Mouse (Mus musculus): ENCODE measurements around the gene Rpp25.

The Rpp25 gene

DNA sequence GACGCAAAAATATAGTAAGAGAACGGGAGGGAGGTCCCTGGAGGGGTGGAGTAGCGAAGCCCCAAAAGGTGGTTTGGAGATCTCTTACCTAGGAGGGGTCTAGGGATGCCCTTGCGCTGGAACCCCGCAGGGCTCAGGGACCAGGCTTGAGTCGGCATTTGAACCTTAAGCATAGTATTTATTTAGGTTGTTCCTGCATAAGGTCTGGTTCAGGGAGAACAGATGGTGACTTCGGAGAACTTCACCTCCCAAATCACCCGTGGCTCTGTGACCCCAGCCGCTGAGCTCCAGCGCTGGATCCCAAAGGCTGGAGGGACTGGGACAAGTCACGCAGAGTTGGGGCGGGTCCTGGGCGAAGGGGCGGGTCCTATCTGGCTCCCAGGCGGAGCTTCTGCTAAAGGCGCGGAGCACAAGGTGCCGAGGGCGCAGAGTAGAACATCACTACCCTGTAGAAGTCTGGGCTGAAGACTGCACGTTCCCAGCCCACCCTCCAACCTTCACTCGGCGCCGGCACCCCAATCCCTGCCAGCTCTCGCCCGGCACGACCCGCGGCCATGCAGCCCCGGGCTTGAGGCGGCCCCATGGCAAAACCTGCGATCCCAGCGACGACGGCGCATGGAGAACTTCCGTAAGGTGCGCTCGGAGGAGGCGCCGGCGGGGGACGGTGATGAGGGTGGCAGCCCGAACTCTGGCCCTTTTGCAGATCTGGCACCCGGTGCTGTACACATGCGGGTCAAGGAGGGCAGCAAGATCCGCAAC, at the start of gene Rpp25:
Rpp25 (plus strand) TSS at position 405 of the 759 bp plus-strand sequence.
- no peak for DNase-seq

DNA sequence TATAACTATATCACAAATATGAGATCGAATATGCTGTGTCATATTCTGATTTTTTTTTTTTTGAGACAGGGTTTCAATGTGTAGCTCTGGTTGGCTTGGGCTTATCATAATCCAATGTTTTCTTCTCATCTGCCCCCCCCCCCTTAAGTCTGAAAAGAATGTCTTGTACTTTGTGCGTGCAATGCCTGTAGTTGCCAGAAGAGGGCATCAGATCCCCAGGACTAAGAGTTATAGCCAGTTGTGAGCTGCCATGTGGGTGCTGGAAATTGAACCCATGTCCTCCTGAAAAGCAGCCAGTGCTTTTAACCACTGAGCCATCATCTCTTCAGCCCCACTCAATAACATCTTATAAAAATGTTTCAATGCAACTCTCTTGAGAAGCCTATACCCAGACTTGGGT, 44.1 kb upstream of the Rpp25 start:
- no peak for DNase-seq

DNA sequence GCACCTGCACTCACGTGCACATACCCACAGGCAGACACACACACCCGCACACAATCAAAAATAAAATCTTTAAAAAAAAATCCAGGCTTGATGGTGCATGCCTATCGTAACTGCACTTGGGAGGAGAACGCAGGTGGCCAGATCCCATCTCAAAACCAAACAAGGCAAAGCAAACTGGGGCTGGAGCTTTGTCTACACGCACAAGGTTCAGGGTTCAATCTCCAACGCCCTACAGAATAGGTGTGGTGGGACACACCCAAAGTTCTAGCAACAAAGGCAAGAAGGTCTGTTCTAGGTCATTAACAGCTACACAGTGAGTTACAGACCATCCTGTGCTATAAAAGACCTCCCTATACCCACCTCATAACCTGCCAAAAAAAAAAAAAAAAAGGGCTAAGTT, 41.0 kb upstream of the Rpp25 start:
- DNase-seq, result no peak

DNA sequence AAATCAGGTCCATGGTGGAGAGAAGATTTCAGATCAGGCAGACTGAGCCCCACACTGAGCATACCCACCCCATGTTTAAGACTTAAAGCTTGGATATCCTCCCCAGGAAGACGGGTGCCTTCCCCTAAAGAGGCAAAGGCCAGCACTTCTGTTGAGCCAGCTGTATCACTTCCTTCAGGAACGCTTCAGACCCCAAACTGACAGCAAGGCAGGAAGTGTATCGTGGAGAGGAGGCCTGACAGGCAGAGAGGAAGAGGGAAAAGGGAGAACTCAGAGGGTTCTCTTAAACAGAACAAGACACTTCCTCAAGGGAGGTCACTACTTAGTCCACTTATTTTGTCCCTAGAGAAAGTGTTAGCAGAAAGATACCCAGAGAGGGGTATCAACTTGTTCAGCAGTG, 37.7 kb upstream of the Rpp25 start:
- no peak for DNase-seq

DNA sequence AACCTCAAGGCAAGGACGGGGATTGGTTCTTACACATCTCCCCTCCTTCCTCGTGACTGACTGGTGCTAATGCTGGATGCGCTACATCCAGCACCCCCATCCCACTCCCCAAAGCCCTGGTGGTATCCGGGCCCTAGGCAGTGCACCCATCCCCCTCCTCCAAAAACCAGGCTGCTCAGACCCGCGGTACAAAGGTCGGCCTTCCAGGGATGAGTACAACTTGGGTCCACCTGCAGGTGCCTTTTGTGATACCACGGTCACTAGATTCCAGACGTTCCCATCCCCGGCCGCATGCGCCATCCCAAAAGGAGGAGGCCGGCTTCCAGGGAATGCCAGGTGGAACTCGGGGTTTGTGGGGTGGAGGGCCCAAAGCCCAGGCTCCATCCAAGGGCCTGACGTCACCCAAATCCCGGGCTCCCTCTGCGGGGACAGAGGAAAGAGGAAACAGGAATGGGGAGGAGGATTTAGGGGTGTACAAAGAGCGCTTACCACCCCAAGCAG, 36.5 kb upstream of the Rpp25 start:
- DNase-seq, result peak; percentile 77

DNA sequence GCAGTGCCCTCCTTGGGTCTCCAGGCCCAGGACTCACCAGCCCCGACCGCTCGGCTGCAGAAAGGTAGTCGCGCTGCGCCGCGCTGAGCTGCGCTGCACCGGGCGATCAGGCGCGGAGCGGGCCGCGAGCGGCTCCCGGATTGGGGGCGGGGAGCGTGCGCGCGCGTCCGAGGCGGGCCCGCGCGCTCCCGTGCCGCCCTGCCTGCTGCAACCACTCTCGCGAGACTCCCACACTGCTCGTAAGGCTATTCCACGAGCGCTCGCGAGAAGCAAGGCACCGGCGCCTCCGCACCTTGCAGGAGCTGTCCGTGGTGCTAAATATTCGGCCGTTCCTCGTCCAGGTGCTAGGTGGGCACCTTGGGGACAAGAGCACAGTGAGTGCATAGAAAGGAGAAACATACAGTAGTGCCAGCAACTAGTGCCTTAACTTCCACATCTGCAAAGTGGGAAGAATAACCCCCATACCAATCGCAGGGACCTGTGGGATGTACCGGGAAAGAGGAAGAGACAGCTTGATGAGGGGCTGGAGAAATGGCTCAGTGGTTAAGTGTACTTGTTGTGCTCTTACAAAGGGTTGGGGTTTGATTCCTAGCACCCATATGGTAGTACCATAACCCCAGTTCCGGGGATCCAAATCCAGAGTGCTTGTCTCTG, 35.8 kb upstream of the Rpp25 start, which contains the start of gene Scamp5:
Scamp5 (minus strand) TSS at position 165 of the 654 bp plus-strand sequence.
- peak; percentile 91 for DNase-seq

DNA sequence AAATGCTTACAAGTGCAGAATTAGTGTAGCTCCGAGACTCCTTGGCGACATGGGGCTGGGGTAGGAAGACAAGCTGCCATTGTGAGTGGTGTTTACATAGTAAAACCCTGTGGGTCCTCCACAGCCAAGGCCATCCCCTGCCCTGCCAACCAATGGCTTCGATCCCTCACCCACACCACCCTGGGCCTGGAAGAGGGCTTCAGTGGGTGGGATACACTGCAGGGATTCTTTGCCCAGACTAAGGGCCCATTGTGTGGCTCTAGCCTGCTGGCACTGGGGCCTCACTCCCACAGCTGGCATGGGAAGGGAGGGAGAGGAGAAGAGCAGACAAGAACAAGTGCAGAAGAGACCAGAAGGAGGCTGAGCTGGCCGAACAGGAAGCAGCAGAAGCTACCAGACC, 34.9 kb upstream of the Rpp25 start:
- peak; percentile 51 for DNase-seq

DNA sequence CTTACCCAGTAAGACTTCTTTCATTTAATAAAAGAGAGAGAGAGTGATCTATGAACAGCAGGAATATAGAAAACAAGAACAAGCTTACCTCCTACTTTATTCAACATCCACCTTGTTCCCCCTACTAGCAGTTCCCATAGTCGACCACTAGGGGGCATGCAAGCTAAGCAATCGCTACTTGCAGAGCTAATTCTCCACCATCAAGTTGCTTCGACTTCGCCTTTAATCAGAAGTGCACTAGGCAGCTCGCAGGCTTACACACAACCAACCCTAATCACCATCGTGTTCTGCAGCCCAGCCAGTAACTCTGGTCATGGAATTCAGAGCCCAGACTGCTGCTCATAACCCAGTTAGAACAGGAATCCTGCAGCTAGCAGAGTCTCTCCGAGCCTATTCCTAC, 18.1 kb upstream of the Rpp25 start:
- peak; percentile 84 for DNase-seq

DNA sequence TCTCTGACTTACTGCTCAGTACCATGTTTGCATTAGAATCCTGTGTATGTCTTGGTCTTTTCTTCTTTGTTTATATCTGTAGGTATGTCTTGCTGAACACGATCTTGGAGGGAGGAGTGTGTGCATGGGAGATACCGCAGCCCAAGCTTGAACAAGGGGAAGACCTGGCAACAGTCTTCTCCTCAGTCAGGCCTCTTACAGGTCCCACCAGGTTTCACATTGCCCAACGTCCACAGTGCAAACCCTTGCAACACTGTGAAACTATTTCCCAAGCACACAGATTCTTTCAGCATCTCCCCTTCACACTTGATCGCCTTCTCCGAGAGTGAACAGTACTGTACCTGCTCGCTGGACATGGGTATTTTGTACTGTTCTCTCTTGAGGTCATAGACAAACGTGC, 16.0 kb upstream of the Rpp25 start:
- no peak for DNase-seq

DNA sequence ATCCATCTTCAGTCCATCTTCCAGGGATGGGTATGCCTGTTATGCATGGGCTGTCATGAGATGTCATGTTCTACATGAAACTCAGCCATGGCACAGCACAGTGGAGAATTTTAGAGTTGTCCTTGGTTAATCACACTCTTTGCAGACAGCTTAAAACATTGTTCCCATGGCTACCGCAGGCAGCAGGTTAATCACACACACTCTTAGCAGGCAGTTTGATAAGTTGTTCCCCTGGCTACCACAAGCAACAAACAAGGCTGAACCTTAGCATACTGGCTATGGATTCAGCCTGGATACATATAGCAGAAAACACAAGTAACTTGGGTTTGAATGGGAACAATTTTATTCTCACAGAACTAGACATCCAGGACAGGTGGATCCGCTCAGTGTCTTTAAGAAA, 10.3 kb upstream of the Rpp25 start:
- DNase-seq, result no peak

DNA sequence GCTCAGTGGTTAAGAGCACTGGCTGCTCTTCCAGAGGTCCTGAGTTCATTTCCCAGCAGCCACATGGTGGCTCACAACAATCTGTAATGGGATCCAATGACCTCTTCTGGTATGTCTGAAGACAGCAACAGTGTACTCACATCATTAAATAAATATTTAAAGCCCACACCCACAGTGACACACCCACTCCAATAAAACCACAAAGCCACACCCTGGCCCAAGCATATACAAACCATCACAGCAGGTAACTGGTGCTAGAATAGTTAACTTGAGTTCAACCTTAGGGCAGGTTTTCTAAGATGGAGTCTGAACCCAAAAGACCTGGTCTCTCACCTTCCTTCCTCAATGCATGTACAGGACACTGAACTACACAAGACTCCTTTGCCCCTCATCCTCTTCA, 8.9 kb upstream of the Rpp25 start:
- DNase-seq, result no peak

DNA sequence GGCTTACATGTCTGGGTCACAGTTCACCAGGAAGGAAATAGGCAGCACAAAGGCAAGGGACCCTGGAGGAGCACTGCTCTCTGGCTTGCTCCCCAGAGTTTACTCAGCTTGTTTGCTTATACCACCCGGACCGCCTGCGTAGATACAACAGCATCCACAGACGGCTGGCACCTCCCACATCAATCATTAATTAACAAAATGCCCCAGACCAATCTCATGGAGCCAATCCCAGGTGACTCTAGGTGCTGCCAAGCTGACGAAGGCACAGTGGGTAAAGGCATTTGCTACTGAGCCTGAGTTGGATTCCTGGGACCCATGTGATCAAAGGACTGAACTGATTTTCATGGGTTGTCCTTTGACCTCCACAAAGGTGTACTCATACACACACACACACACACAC, 6.6 kb upstream of the Rpp25 start:
- no peak for DNase-seq

DNA sequence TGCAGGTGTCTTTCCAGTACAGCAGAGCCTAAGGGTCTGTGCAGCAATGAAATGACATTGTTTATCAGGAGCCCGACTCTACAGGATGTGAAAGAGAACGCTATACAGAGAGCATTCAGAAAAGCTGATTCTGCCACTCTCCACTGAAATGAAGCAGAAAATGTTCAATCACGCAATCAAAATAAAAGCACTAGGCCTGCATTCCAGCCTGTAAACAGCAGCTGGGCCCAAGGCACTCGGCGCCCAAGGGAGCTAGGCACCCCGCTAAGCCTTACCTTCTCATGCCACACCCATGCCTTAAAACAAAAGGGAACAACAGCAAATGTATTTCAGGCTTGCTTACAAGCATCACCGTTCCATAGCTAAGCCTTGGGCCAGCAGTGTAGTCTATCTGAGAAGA, 5.3 kb upstream of the Rpp25 start:
- DNase-seq, result no peak

DNA sequence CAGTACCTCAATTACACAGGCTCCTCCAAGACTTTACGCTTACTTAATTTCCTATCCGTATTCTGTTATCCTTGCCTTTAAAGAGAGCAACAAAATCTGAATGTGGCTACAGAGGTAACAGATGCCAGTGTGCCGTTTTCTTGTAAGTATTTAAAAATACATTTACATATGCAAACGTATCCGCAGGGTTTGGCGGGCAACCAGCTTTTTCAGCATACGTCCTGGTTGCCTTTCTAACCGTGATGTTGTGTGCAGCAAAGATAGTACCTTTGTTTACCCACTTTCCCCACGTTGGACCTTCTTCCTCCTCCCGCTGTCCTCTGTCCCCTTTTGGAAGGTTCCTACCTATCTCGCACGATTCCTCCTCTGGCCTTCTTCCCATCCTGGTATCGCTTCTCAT, 2.4 kb upstream of the Rpp25 start:
- DNase-seq, result no peak

DNA sequence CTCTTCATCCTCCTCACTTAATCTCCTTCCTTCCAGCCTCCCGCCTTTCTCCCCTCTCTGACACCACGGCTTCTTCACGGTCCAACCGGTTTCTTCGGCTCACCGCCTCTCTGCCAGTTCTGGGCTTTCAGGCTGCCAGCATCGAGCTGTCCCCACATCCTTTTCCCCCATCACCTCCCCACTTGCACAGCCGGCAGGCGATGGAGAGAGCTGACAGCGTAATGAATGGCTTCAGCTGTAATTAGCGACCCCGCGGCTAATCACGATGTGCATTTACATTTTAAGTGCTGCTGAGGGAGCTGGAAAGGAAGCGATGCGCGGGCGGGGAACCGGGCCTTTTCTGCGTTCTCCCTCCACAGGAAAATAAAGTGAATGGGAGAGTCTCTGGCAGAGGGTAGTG, 2.0 kb upstream of the Rpp25 start:
- DNase-seq, result no peak

DNA sequence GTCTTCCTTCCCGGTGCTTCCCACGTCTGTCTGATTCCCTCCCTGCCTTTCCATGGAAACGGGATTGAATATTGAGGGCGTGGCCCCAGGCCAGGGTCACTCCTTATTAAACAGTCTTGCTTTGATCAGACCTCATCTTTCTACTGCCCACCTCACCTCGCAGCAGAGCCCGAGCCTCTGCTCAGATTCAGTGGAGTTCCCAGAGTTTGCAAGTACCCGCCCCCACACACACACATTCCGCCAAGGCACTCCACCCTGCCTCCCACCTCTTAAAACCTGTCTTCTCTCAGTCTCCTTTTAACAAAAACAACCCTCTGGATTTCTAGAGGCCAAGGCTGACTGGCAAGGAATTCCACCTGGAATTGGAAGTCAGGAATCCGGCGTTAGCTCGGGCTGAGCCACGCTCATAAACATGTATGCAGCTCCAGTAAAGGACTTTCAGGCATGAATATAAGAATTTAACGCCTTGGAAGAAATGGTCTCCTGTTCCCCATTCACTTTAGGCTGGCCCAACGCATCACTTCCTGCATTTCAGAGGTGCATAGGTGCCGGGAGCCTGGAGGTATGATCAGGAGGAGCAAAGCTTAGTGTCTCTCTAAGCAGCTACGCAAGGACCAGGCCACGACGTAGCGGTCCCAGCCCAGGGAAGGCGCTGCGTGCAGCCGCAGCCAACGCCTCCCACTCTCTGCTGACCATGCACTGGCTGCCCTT, 760 bp upstream of the Rpp25 start:
- DNase-seq, result no peak

DNA sequence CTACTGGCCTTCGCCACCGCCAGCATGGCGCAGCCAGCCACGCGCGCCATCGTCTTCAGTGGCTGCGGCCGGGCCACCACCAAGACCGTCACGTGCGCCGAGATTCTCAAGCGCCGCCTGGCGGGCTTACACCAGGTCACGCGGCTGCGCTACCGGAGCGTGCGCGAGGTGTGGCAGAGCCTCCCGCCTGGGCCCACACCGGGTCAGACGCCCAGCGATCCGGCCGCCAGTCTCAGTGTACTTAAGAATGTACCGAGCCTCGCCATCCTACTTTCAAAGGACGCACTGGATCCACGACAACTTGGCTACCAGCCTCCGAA, 515 bp downstream of the Rpp25 start:
- peak; percentile 23 for DNase-seq

DNA sequence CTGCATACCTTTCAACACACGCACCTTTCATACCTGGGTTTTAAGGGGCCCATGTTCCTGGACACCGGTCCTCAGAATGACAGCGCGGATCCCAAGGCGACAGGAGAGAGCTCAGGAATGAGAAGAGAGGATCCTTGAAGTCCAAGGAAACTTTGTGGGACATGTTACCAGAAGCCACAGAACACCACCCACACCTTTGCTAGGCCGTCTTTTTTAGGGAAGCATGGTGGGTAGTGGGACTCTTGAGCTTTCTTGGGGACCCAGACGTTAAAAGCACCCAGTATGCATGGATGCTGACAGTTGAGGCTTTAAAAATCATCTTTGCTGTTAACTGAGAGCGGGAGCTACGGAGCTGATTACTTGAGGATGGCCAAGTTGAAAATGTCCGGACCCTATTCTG, 1.1 kb downstream of the Rpp25 start:
- DNase-seq, result no peak

DNA sequence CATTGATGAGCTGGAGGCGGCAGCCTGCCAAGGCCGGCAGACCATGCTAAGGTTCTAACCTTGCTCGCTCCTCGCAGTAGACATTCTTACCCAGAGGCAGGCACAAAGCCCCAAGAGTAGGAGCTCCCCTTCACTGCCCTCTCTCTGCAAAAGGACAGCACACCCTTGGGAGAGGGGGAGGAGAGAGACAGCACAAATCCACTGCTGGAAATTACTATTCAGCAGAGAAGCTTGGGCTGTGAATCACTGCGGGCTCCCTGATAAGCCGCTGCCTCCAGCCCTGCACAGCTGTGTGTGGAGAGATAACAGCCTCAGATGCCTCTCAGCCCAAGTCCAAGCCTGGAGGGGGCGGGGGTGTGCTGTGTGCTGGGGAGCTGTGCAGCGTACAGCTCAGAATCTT, 1.9 kb downstream of the Rpp25 start:
- no peak for DNase-seq

DNA sequence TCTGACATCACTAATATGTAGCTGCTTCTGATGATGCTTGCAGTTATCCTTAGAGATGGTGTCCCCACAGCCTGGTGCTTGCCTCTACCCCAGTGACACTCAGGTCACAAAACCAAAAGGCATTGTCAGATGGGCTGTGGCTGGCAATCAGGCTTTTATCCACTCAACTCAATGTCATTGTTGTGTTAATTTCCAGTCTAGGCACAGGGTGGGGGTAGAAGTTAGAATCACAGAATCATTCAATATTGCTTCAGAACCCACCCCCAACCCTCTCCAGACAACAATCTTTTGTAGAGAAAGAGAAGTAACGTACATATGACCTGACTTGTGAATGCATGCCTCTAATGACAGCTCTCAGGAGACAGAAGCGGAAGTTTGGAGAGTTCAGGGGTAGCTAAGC, 6.8 kb downstream of the Rpp25 start:
- no peak for DNase-seq

DNA sequence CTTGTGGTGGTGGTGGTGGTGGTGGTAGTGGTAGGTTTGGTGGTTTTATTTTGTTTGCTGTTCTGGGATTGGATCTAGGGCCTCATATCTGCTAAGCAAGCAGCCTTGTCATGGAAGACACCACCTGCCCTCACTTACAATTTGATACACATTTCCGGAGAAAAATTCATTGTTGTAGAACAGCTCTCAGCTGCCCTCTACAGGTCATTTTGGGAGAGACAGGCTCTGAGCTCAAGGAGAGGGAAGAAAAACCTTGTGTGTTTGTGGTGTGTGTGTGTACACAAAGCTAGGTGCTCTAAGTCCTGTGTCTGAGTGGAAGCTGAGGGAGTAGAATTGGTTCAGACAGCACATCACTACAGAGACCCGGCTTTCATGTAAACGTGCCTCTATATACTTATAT, 13.3 kb downstream of the Rpp25 start:
- DNase-seq, result peak; percentile 75

DNA sequence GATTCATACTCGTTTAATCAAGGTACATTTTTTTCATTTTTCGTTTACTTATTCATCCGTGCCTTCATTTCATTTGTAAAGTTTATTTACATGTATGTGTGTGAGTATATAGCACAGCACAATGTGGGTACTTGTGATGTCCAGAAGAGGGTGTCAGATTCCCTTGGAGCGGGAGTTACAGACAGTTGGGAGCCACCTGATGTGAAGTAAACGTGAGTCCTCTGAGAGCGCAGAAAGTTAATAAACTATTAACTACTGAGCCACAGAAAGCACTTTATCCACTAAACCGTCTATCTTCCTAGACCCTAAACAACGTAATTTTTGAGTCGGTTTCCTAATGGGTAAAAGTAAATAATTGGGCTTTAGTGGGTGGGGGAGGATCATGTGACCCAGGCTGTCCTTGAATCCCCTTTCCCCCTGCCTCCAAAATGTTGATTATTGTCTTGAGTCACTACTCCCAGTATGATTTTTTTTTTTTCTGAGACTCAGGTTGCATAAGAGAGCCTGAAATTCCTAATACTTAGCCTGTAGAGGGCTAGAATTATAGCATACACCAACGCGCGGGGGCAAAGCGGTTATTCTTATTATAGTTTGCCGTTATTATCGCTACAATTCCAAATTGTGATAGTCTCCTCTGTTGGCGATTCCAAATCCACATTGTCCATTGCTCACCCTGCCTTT, 16.7 kb downstream of the Rpp25 start:
- DNase-seq, result peak; percentile 64
